Mouse (Mus musculus) megakaryocyte-erythroid progenitor cell, adult 5-6 weeks (primary cell): ENCODE results near the gene Cemip. TPM values are rescaled to one million over a fixed set of nuclear protein-coding genes. Genes with fewer than 3 reads are reported as not detected.

Source experiments
- ATAC-seq: replicated peaks from 2 replicates; pipeline ENCODE4 v1.8.0; 2016; ENCODE audit warnings: mild to moderate bottlenecking, inconsistent platforms; ENCODE audit not compliant: severe bottlenecking, poor library complexity, low FRiP score, low TSS enrichment
- total RNA-seq, 2 experiments: library from RNA; stranded (forward) in 1 of 2; stranded (reverse) in 1 of 2; fragments of 200-1000, 215-1000 nt in 1 of 2; fragments of >200 nt in 1 of 2; fragmentation: Nextera tagmentation in 1 of 2; gene quantifications; 2 replicates each; pipeline ENCODE4 v1.2.3; 2014 to 2017

Gene Cemip
- total RNA-seq, 2 experiments from 2014 or later: 1.2 TPM; not detected in 1

DNA sequence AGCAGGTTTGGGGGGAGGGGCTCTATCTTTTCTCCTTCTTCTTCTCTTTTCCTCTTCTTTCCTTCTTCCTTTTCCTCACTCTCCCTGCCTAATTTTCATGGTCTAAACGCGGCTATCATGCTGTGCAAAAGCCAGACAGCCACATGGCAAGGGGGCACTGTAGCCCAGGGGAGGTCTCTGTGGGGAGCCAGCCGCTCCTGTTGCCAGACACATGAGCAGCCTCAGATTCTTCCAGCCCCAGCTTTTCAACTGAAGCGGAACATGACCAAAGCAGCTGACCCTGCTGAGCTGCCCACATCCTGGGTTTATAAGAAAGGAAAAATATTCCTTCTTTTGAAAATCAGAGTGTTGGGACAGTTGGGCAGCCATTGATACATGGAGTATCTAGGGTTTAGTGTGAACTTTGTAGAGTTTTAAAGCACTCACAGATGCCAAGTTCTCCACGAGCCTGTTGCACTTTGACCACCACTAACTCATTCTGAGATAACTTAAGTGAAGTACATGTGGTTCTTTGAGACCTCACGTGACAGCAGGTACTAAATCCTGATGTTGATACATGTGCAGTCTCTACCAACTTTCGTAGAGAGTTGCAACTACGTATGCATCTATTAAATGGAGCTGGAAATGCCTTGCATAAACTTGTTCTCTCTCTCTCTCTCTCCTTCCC, 46.3 kb downstream of the Cemip start:
- ATAC-seq: no peak

DNA sequence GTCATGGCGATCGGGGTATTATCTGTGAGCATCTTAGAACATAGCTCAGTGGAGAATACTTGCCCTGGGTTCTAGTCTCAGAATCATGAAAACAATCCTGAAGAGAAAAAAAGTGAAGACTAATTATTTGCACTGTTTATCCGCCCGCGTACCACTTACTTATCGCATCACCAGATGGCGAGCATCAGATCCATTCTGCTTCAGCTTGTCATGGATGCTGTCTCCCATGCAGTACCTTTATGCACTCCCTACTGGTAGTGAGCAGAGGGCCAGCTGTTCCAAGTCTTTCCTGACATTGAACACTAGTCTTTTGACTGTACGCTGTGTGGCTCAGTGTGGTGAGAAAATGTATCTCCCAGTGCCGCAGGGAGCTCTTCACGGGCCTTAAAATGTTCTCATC, 47.7 kb downstream of the Cemip start:
- ATAC-seq: no peak

DNA sequence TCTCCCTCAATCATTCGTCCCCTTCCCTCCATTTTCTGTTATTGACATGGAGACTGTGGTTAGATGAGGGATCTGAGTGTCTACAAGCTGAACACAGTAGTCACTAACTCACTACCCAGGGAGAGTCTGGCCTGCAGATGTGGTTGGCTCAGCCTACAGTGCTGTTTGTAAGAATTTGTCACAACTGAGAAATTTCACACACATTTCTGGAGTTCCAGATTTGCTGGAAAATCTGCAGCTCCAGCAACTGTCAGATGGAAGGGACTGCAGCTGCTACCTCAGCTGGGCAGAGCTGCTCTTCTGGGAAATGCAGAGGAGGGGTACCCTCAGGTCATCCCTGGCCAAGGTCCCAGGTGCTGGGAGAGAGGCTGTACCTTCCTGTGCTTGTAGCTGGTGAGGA, 53.5 kb downstream of the Cemip start:
- ATAC-seq: no peak

DNA sequence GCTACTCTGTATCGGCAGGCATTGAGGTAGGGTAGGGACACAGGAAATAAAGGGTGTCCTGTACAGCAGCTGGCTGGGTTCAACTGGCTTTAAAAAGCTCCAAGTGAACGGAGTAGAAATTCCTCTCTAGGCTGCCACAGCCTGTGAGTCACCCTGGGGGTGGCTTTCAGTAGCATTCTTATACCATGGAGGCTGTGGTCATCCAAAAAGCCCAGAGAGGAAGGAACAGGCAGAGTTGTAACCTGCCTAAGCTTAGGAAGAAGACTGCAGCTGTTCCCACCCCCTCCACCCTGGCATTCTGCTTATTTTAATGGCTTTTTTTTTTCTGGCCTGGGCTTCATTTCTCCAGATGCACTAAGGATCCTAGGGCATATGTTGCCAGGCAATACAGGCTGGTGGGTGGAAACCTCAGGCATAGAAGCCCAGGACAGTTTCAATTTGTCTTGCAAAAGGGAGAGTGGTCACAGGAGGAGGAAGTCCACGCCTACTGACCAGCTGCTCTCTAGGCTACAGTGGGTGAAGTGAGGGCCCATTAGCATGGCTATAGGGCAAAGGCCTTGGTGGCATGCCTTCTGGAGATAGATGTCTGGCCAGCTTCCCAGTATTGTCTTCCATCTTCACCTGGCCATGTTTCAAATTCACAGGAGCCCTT, 57.1 kb downstream of the Cemip start:
- no peak for ATAC-seq

DNA sequence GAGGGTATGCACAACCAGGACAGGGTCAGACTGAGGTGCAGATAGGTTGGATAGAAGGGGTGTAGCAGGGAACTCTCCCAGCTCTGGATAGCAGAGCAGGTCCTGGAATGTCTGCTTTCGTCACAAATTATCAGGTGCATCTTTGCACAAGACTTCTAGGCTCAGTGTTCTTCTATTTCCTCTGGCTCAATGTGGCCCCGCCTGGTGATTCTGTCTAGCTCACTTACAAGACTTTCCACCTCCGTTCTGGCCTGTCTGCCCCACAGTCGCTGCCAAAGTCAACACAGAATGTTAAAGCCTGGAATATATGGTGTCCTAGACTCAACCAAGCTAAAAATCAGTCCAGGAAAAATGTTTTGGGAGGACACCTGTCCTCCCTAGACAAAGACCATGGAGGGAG, 57.9 kb downstream of the Cemip start:
- ATAC-seq: no peak

DNA sequence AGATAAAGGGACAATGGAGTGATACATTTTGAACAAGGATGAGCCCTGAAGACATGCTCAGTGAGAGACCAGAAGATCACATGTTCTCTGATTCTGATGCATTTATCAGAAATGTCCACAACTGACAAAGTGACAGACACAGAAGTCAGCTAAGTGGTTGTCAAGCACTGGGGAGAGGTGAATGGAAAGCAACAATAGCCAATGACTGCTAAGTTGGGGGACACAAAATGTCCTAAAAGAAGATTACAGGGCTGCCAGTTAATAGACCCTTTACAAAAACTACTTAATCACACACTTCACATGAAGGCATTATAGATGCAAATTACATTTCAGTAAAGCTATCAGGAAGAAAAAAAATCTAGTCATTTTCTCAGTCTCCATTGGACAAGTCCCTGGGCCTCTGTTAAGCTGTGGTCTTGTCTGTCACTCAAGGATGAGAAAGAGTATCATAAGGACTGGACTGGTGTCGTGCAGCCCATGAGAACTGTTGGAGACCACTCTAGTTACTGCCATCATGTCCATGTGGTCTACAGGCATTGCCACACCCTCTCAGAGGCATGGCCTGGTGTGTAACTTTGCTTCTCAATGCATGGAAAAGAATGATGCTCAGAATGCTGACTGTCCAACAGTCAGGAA, 59.2 kb downstream of the Cemip start:
- ATAC-seq: no peak

DNA sequence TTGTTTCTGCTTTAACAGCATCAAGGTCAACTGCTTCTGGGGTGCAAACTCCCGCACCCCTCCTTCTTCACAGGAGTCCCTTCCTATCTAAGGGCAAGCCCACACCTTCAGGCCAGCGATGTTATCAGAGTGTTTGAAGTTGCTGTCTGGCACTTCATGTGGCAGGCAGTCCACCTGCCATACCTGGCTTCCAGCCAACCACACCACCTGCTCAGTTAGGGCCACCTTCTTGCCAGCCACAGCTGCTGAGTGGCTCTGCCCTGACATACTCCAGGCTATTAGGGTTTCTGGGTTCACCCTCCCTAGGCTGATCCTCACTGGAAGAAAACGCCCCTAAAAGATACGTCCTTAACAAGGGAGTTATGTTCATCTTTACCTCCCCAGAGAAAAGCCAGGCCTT, 60.2 kb downstream of the Cemip start:
- no peak for ATAC-seq

DNA sequence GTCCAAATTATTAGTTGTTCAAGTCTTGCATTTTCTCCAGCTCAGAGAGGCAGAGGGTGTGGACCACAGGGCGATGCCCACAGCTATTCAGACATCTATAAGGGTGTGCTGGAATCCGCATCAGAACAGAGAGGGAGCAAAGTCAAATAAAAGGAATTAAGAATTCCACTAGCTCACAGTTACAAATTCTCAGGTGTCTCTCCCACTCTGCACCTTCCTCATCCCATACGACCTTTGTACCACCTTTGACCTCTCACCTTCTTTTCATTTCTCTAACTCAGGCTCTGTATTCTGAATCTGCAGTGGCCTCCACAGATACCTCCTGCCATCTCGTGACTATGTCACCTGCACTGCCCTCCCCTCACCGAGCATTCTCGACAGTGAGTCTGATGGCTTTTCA, 62.8 kb downstream of the Cemip start:
- no peak for ATAC-seq

- no peak for ATAC-seq
These were observed 63.8 kb downstream of the Cemip start for GRCm38 (mm10) chr7:84022462-84022861.

GRCm38 (mm10) chr7:84019381-84019780, 66.9 kb downstream of the Cemip start:
- no peak for ATAC-seq

DNA sequence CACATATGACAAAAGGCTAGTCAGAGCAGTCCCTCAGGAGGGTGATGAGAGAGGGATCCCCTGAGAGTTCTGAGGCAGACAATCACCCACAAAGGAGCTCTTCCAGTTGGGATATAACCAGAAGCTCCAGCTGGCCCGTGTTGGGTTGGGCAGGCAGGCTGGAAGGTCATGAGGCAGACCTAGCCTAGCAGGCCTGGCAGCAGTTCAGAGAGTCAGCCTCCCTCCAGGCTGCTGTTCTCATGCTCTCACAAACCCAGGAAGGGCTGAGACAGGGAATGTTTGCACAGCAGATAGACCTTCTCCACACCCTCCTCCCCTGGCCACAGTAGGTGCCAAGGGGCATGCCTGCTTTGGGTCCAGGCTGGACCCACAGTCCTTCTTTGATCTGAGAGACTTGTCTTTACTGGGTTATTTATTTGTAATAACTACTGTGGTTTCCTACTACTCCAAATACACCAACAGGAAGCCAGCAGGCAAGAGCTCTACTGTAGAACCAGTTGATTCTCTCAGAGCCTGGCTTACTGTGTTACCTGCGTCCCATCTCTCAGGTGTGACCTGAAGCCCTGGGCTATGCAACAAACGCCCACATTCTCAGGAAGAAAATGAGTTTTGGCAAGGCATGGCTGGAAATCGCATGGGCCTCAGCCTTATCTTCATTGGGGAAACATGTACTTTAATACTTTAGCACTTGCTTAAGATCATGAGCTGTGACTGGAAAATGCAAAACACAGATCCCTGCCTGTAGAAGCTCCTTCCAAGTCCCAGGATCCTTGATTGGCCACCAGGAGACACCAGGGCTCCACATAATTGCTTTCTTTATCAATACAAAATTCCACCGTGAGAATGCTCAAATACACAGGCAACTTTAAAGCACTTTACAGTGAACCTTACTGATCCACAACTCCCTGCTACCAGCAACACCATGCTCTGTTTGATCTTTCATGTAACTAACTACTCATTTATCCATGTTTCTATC, 67.7 kb downstream of the Cemip start:
- no peak for ATAC-seq

- no peak for ATAC-seq
These were observed 71.3 kb downstream of the Cemip start for GRCm38 (mm10) chr7:84015050-84015449.

DNA sequence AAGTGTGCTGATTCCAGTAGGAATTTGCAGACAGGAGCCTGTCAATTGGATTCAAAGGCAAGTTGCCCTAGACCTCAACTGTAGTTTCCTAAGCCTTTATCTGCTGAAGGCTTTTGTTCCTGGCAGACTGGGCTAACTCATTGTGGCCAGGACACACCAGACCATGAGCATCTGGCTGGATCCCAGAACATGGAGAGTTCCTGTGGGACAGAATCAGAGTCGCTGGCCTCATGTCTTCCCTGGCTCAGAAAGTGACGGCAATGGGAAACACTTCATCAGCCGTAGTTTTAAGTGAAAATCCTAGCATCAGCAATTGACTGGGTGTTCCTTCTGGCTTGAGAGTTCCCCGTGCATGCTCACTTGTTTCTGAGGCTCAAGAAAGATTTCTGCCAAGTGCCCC, 72.6 kb downstream of the Cemip start:
- ATAC-seq: no peak

GRCm38 (mm10) chr7:84004357-84004756, 81.9 kb downstream of the Cemip start:
- ATAC-seq: no peak

DNA sequence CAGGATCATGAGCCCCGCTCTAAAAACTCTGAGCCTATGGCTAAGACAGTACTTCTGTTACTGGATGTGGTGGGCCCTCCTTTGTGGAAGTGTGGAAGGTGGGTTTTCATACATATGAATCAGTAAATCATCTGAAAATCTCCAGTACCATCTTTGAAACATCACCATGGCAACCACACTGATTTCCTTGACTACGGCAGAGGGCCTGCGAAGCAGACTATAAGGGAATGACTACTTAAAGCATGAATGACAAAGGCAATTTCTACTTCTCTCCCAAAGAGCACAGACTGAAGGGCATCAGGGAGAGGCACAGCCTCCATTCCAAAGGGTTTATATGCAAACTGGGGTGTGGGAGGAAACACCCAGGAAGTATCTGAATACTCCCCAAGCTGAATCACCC, 84.8 kb downstream of the Cemip start:
- ATAC-seq: no peak

GRCm38 (mm10) chr7:84000671-84001070, 85.6 kb downstream of the Cemip start:
- ATAC-seq: no peak

GRCm38 (mm10) chr7:83999647-84000046, 86.7 kb downstream of the Cemip start:
- ATAC-seq: no peak

GRCm38 (mm10) chr7:83994348-83994747, 92.0 kb downstream of the Cemip start:
- no peak for ATAC-seq

- no peak for ATAC-seq
These were observed 97.0 kb downstream of the Cemip start for GRCm38 (mm10) chr7:83989294-83989693.

DNA sequence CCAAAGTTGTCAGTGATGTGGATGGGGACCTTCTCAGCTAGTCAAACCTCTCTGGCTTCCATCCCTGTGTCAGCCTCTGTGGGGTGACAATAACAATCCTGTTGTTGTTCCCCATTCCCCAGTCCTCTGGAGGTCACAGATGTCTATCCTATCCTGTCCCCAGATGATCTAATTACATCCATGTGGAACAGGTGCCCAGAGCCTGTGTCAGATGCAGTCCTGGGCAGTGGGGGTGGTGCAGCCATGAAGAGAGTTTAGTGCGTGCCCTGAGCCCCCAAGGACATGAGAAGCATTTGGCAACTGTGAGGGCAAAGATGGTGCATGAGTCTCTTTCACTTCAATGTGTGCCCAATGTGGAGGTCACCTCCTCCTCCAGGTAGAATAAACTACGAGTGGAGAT, 100.6 kb downstream of the Cemip start:
- ATAC-seq: no peak
